Mouse (Mus musculus) MN1 (cell line): ENCODE measurements around the gene Lmbr1l.
A peak's percentile ranks its signal among the peaks of the same experiment; 100 is the strongest.

ENCODE experiments used
- DNase-seq: peaks from one replicate; pipeline ENCODE4 v3.0.0-alpha.2; 2016; ENCODE audit warnings: low spot score

Gene Lmbr1l

GRCm38 (mm10) chr15:98869342-98870178, 48.5 kb downstream of the Lmbr1l start:
- DNase-seq: no peak

- DNase-seq: no peak
These were observed 49.5 kb downstream of the Lmbr1l start for GRCm38 (mm10) chr15:98868346-98869063.

GRCm38 (mm10) chr15:98867321-98867720, 50.7 kb downstream of the Lmbr1l start:
- no peak for DNase-seq

GRCm38 (mm10) chr15:98866501-98866900, 51.5 kb downstream of the Lmbr1l start:
- DNase-seq: no peak

- no peak for DNase-seq
These were observed 52.3 kb downstream of the Lmbr1l start for GRCm38 (mm10) chr15:98865771-98866170.

- no peak for DNase-seq
These were observed 53.1 kb downstream of the Lmbr1l start for GRCm38 (mm10) chr15:98864951-98865350.

- DNase-seq: no peak
These were observed 54.5 kb downstream of the Lmbr1l start for GRCm38 (mm10) chr15:98863451-98863958.

- peak; percentile 46 for DNase-seq
These were observed 56.2 kb downstream of the Lmbr1l start for GRCm38 (mm10) chr15:98861701-98862410.

- no peak for DNase-seq
These were observed 57.1 kb downstream of the Lmbr1l start for GRCm38 (mm10) chr15:98860921-98861320.

- no peak for DNase-seq
These were observed 58.5 kb downstream of the Lmbr1l start for GRCm38 (mm10) chr15:98859319-98860043.

GRCm38 (mm10) chr15:98854214-98854613, 63.8 kb downstream of the Lmbr1l start:
- DNase-seq: no peak
